Mouse (Mus musculus): ENCODE measurements at regions not wholly inside any gene's neighbourhood (a gene's known extent, or its start where the extent isn't known, plus 50 kb on each side); places are given as distances from the start of the nearest gene placed in this dataset.

DNA sequence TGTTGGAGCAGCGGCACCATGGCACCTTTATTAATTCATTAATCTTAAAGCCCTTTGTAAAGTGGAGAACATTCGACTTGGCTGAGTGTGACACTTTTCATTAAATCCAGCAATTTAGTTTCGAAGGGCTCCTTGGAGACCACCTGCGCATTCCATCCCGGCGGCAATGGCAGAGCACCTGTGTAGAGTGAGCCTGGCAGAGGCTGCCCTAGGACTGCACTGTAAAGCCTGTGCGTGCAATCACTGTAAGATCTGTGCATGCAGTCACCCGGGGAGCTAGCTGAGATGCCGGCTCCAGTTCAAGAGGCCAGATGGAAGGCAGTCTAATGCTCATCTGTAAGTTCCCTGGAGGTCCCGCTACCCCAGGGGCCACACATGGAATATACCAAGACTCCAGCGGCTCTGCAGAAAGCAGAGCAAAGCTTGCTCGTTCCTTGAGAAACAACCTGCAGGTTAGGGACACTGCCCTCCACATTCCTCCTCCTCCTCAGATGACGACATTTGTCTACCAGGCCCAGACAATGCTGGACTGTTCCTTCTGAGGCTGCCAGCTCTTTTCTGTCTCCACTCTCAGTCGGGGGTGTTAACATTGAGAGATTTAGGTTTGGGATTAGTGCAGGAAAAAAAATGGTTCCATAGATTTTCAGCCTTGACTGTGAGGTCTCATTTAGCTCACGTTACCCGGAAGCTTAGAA is 65.2 kb upstream of the Mkln1 start:
- H3K27ac ChIP-seq (ENCODE audit: control insufficient read depth, insufficient read depth, low read depth, low read length): no peak overlapping the region
- no peaks in the 10 kb centered on the region for H3K27me3 ChIP-seq (ENCODE audit: control insufficient read depth, insufficient read depth, low read length)
- TF ChIP-seq POLR2A (IDR thresholded peaks at IDR 0.05; ENCODE audit: control insufficient read depth, low read depth, low read length): no peak
- TF ChIP-seq CTCF (IDR thresholded peaks at IDR 0.05; ENCODE audit: control insufficient read depth, insufficient read depth, insufficient replicate concordance, low read depth, low read length): 0 out of 2 replicates have a peak, but pooled peaks have one; percentile 1
- H3K4me1 ChIP-seq (ENCODE audit: control insufficient read depth, insufficient read depth, low read length): no peaks in the 10 kb centered on the region
- H3K36me3 ChIP-seq (ENCODE audit: control insufficient read depth, insufficient read depth, low read length): no peaks in the 10 kb centered on the region
- no peak overlapping the region for H3K4me3 ChIP-seq (ENCODE audit: control insufficient read depth, low read depth, low read length)

DNA sequence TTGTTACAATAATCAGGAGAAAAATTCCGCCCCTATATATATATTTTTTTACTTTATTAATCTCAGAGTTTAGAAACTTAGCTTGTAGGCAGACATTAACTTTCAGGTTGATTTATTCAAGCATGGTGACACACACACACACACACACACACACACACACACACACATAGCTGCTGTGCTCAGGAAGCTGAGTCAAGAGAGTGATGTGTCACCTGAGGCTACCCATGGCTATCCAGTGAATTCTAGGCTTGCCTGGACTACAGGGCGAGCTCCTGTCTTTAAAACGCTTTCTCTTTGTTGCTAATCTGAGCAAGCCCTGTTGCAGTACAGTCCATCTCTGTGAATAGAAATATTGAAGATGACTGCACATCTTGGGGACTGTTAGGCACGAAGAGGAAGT is 64.4 kb upstream of the Mkln1 start:
- H3K4me1 ChIP-seq (ENCODE audit: control insufficient read depth, insufficient read depth, low read length): no peaks in the 10 kb centered on the region
- no peak for TF ChIP-seq CTCF (IDR thresholded peaks at IDR 0.05; ENCODE audit: control insufficient read depth, insufficient read depth, insufficient replicate concordance, low read depth, low read length)
- no peak for TF ChIP-seq POLR2A (IDR thresholded peaks at IDR 0.05; ENCODE audit: control insufficient read depth, low read depth, low read length)
- no peak overlapping the region for H3K4me3 ChIP-seq (ENCODE audit: control insufficient read depth, low read depth, low read length)
- H3K27ac ChIP-seq (ENCODE audit: control insufficient read depth, insufficient read depth, low read depth, low read length): no peak overlapping the region
- H3K36me3 ChIP-seq (ENCODE audit: control insufficient read depth, insufficient read depth, low read length): no peaks in the 10 kb centered on the region
- no peaks in the 10 kb centered on the region for H3K27me3 ChIP-seq (ENCODE audit: control insufficient read depth, insufficient read depth, low read length)

DNA sequence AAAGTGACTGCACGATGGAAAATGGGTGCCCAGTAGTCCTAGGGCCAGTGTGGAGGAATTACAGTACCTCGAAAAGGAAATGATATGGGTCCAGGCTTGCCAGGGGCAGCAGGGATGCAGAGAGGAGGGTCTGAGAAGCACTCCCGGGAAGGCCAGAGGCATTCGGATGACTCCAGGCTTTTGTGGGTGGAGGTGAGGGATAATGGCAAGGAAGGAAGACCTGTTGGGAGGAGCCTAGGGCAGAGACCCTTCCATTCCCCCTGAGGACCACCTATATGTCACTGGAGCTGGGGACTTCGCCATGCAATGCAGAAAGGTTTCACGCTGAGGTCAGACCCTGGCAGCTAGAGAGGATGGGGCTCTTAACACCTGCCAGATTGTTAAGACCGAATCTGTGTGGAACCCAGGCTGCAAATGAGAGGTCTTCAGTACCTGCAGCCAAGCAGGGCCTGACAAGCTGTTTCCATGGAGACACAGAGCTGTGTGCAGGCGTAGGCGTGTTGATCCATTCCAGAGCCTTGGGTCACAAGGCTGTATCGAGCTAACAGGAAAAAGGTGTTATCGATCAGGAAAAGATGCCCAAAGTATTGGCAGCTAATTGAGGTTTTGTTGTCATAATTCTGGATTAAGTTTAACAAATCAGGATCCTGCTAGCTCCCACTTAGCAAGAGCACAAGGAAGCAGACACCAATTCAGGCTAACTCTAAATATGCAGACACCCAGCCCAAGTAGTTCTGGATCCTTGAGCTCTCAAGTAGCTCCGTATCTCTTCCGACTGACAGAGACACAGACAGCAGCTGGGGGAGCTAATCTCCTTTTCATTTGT is 59.2 kb upstream of the Mkln1 start:
- no peaks in the 10 kb centered on the region for H3K27me3 ChIP-seq (ENCODE audit: control insufficient read depth, insufficient read depth, low read length)
- no peak for TF ChIP-seq POLR2A (IDR thresholded peaks at IDR 0.05; ENCODE audit: control insufficient read depth, low read depth, low read length)
- TF ChIP-seq CTCF (IDR thresholded peaks at IDR 0.05; ENCODE audit: control insufficient read depth, insufficient read depth, insufficient replicate concordance, low read depth, low read length): no peak
- no peak overlapping the region for H3K27ac ChIP-seq (ENCODE audit: control insufficient read depth, insufficient read depth, low read depth, low read length)
- H3K4me1 ChIP-seq (ENCODE audit: control insufficient read depth, insufficient read depth, low read length): no peaks in the 10 kb centered on the region
- H3K36me3 ChIP-seq (ENCODE audit: control insufficient read depth, insufficient read depth, low read length): no peaks in the 10 kb centered on the region
- no peak overlapping the region for H3K4me3 ChIP-seq (ENCODE audit: control insufficient read depth, low read depth, low read length)

DNA sequence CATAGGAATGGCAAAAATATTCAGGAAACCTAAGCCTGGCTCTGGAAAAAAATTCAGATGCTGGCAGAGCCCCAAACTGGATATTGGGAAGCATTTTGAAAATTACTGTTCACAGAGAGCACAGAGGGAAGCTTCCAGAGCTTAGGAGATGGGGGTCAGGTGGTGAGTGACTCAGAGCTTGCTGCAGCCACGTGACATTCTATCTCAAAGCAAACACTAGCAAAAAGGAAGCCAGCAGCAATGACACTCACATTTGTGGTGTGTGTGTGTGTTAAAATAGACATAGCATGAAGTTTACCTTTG is 58.6 kb upstream of the Mkln1 start:
- Histone ChIP-seq H3K4me3 (ENCODE audit: control insufficient read depth, low read depth, low read length) (no peak overlapping the region), H3K36me3 (ENCODE audit: control insufficient read depth, insufficient read depth, low read length) (no peaks in the 10 kb centered on the region), H3K27me3 (ENCODE audit: control insufficient read depth, insufficient read depth, low read length) (no peaks in the 10 kb centered on the region), H3K27ac (ENCODE audit: control insufficient read depth, insufficient read depth, low read depth, low read length) (no peak overlapping the region), H3K4me1 (ENCODE audit: control insufficient read depth, insufficient read depth, low read length) (no peaks in the 10 kb centered on the region)
- TF ChIP-seq CTCF (IDR thresholded peaks at IDR 0.05; ENCODE audit: control insufficient read depth, insufficient read depth, insufficient replicate concordance, low read depth, low read length): no peak
- TF ChIP-seq POLR2A (IDR thresholded peaks at IDR 0.05; ENCODE audit: control insufficient read depth, low read depth, low read length): no peak

DNA sequence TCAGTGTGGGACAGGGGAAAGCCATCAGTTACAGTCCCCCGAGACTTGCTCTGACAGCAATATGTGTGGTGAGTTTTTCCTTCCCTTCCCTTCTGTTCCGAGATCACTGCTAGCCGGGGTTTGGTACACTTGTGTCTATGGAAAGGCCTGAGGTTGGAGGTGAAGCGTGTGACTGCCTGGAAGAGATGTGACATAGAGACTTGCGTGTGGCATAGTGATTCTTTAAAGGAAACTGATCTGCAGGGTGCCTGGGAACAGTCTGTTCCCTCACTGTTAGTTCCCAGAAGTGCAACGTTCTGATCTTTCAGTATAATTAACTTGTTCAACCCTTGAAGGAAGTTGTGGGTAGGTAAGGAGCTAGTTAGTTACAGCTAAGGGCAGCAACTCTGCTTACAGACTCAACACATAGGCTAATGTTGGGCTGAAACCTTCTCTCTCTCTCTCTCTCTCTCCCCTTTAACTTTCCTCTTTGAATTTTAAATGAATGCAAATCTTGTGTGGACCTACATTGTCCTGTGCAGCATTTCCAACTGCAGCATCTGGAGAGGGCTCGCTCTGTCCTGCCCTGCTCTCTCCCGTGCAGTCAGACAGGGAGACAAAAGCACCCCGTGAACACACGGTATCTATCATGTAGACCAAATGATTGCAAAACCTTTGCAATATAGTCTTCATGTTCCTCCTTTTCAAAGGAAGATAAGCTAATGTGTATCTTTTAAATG is 53.0 kb upstream of the Mkln1 start:
- Histone ChIP-seq H3K27me3 (ENCODE audit: control insufficient read depth, insufficient read depth, low read length) (no peaks in the 10 kb centered on the region), H3K36me3 (ENCODE audit: control insufficient read depth, insufficient read depth, low read length) (no peaks in the 10 kb centered on the region), H3K27ac (ENCODE audit: control insufficient read depth, insufficient read depth, low read depth, low read length) (no peak overlapping the region), H3K4me1 (ENCODE audit: control insufficient read depth, insufficient read depth, low read length) (no peaks in the 10 kb centered on the region; the same call in 1 of the 2 replicates), H3K4me3 (ENCODE audit: control insufficient read depth, low read depth, low read length) (no peak overlapping the region)
- TF ChIP-seq POLR2A (IDR thresholded peaks at IDR 0.05; ENCODE audit: control insufficient read depth, low read depth, low read length) (no peak), CTCF (IDR thresholded peaks at IDR 0.05; ENCODE audit: control insufficient read depth, insufficient read depth, insufficient replicate concordance, low read depth, low read length) (no peak)

DNA sequence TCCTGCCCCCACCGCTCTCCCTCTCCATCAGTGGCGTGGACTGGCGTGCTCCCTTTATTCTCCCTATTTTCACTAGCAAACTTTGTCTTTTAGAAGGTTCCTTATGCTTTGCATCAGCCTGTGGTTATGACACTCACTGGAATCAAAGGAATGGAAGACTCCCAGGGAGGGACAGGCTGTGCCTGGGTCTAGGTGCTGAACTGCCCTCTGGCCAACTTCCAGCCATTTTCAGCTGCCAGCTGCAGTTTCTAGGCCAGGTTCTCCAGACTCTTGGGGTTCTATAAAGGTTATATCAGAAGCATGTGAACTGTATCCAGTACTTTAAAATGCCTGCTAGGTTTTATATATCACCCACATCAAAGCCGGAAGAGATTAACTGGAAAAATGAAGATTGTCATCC is 50.2 kb upstream of the Mkln1 start:
- TF ChIP-seq POLR2A (IDR thresholded peaks at IDR 0.05; ENCODE audit: control insufficient read depth, low read depth, low read length) (no peak), CTCF (IDR thresholded peaks at IDR 0.05; ENCODE audit: control insufficient read depth, insufficient read depth, insufficient replicate concordance, low read depth, low read length) (no peak)
- Histone ChIP-seq H3K27me3 (ENCODE audit: control insufficient read depth, insufficient read depth, low read length) (no peaks in the 10 kb centered on the region), H3K4me3 (ENCODE audit: control insufficient read depth, low read depth, low read length) (no peak overlapping the region), H3K36me3 (ENCODE audit: control insufficient read depth, insufficient read depth, low read length) (no peaks in the 10 kb centered on the region), H3K4me1 (ENCODE audit: control insufficient read depth, insufficient read depth, low read length) (no peaks in the 10 kb centered on the region; the same call in 1 of the 2 replicates), H3K27ac (ENCODE audit: control insufficient read depth, insufficient read depth, low read depth, low read length) (no peak overlapping the region)
